Mouse (Mus musculus): ENCODE data around the gene Kctd7.

DNA sequence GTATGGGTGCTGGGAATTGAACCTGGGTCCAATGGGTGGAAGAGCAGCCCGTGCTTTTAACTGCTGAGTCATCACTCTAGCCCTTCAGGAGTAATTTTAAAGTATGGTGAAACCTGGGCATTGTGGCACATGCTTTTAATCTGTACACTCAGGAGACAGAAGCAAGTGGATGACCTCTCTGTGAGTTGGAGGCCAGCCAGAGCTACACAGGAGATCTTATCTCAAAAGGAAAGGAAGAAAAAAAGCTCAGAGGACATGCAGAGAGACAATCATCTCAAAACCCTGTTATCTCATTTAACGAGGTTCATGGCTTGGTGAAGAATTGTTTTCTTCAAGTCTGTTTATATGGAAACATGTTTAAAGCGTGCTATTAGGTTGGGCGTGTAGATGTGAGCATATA lies 59.3 kb downstream of the Kctd7 start:
- no peak for TF ChIP-seq CTCF (IDR thresholded peaks at IDR 0.05; ENCODE audit: low read depth)
- TF ChIP-seq EP300 (optimal IDR thresholded peaks at IDR 0.05) = no peak
